Mouse (Mus musculus): ENCODE results near the gene Irf2bpl.

The Irf2bpl gene

DNA sequence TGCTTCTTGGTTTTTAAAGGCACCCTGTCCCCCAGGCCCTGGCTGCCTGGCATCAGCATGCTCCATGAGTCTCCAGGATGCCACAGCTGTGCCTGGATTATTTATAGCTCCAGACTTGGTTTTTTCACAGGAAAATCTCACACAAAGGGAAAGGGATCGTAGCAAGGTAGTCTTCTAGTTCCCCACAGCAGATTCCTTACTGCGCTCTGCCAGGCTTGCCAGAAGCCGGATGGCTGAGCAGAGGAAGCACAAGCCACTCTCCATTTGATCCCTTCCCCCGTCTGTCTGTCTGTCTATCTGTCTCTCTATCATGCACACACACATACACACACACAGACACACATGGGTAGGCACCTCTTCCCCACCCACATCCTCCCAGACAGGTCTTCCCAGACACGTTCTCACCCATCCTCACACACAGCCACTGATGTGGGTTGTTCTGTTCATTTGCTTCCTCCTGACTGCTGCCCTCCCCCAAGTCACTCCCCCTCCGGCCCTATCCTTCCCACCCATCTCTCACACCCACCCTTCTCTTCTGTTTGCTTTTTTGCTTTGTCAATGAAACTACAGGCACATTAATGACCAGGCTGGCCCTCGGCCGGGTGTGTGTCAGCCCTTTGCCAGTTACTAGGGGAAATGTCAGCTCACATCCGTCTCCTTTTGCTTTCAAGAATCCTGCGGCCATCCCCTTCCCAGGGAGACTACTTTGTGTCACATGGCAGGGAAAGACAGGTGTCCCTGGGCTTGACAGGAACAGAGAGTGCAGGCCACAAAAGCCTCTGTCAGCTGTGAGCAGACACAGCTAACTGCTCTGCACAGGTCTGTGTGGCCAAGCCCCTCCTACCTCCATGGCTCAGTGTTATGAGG, 24.4 kb downstream of the Irf2bpl start:
- DNase-seq (ENCODE audit: low read depth): peak; percentile 82

DNA sequence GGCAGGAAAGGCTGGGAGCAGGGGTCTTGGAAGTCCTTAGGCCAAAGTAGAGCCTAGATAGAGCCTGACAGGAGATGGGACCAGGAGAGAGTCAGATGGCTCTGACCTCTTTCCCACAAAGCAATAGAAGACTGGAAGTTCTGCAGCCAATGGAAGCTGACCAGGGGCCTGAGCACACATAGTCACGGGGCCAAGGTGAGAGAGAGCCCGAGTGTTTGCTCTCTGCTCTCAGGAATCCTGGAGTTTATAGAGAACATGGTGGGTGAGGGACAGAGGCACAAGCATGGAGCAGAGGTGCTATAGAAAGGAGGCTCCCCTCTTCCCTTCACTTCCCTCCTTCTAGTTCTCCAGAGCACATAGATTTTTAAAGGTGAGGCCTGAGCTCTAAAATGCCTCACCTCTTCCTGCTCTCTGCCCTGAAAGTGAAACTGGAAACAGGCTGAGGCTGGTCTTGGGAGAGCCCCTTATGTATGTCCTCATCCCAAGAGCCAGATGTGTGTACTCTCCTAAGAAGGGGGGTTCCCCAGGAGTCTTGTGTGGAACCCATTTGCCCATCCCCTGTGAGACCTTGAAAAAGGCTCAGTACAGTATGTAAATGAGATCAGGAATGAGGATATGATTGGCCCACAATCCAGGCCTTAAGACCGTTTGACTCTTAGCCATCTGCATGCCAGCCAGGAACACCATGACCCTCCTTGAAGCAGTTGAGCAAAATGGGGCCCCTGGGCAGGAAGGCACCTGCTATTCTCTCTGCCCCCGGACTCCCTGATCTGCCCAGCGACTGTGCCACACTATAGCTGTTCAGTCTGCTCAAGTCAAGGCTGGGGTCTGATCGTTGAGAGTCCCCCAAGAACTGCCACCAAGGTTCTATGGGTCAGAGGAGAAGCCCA, 25.4 kb downstream of the Irf2bpl start:
- DNase-seq (ENCODE audit: low read depth): peak; percentile 46

DNA sequence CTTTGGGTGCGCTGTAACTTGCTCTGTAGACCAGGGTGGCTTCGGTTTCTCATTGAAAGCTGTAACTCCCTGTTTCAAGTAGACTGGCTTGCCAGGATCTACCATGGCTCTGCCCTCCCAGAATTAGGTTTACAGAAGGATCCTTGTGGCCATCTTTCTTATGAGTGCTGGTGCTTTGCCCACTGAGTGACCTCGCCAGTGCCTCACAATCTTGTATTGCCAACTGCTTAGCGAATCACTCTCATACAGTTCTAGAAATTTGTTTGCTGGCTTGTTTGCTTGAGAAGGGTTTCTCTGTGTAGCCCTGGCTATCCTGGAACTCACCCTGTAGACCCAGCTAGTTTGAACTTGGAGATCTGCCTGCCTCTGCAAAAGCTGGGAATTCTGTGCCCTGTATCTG, 26.1 kb downstream of the Irf2bpl start:
- no peak for DNase-seq (ENCODE audit: low read depth)

DNA sequence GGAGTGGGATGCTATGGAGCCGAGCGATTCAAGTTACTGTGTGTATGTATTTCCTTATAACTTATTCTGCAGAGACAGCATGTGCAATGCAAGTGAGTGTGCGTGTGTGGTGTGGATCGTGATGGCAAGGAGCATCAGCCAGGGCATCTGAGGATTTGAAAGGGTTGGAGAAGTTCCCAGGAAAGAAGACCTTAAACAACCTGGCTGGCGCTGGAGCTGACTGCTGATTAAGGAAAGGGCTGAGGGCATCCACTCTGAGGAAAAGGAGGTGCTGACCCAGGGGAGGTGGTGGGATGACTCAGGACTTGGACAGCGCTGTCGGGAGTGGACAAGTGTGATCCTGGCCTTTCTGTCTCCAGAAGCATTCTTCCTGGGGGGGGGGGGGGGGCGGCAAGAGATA, 27.3 kb downstream of the Irf2bpl start:
- no peak for DNase-seq (ENCODE audit: low read depth)

DNA sequence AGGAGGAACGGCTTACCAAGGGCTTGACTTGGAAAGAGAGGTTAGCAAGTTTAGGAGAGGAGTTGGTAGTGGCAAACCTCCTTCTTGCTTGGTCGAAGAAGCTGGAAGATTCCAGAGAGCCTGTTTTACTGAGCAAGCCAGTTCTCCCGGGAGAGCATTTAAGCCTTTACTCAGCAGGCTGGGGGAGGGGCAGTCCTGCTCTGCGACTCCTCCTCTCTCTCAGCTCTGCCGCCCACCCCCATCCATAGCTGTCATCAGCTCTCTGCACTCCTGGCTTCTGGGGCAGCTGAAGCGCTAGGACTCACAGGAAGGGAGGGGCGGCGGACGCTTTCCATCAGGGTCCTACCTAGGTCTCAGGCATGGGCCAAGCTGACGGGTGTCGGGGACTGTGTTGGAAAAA, 28.9 kb downstream of the Irf2bpl start:
- DNase-seq (ENCODE audit: low read depth): no peak

DNA sequence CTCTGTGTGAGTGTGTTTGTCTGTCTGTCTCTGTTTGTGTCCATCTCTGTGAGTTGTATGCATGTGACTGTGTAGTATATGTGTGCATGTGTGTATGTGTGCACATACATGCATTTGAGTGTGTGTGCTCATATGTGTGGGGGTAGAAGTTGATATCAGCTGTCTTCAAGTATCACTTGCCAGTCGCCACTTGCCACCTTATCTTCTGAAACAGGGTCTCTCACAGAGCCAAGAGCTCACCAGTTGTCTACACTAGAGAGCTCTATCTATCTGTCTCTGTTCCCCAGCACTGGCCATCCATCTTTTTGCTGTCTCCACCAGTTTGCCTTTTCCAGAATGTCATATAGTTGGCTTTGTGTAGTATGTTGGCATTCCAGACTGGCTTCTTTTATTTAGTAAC, 31.1 kb downstream of the Irf2bpl start:
- no peak for DNase-seq (ENCODE audit: low read depth)

DNA sequence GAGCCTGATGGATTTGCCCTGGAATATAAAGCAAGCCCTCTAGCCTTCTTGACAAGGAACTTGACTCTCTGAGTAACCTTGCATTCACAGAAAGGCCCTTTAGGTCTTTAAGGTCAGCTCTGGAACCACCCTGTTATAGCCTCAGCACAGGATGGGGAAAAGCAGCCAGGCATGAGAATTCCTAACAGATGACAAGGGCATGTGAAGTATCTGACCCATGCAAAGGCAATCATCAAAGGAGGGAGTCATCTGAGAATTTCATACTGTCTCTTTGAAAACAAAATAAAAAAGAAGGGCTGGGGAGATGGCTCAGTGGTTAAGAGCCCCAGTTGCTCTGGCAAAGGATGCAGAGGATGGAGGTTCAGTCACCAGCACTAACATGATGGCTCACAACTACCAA, 33.3 kb downstream of the Irf2bpl start:
- no peak for DNase-seq (ENCODE audit: low read depth)

DNA sequence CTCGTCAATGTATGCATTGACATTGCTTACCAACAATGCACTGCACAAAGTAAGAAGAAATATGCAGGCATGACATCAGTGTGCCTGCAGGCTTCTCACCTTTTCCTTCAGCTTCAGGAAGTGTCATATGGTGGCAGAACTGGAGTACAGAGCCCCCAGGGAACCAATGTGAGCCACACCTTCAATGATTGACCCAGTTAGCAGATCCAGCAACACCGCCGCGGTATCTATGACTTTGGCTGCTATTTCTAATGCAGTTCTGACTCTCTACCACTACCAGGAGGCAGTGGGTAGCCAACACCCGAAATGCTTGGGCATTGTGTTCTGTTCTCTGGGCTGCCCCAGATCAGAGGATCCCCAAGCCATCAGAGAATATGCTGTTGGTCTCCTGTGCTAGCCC, 33.9 kb downstream of the Irf2bpl start:
- no peak for DNase-seq (ENCODE audit: low read depth)

DNA sequence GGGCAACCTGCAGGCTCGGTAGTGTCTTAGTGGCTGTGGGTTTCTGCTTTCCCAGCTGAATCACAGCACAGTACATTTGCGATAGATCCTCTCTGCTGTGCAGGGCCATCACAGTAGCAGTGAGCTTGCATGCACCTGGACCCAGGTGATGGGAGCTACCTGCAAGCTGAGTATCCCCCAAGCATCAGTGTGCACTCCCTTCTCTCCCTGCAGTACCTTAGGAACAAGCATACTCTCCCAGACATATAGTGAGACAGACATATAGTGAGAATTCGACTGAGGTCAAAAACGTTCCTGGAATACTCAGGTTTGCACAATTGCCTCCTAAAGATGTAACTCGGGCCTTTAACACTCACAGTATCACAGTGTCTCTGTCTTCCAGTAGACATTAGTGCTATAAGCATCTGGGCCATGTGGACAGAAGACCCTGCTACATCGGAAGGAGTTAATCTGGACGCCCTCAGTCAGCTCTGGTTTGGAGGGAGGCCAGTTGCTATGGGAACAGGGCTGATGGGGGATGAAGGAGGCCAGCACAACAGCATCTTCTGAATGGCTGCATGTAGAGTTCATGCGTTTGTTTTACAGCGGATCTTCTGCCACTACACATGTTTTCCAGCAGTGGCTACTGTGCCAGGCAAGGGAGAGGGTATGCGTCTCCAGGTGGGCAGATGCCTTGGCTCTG, 34.5 kb downstream of the Irf2bpl start:
- DNase-seq (ENCODE audit: low read depth): no peak

DNA sequence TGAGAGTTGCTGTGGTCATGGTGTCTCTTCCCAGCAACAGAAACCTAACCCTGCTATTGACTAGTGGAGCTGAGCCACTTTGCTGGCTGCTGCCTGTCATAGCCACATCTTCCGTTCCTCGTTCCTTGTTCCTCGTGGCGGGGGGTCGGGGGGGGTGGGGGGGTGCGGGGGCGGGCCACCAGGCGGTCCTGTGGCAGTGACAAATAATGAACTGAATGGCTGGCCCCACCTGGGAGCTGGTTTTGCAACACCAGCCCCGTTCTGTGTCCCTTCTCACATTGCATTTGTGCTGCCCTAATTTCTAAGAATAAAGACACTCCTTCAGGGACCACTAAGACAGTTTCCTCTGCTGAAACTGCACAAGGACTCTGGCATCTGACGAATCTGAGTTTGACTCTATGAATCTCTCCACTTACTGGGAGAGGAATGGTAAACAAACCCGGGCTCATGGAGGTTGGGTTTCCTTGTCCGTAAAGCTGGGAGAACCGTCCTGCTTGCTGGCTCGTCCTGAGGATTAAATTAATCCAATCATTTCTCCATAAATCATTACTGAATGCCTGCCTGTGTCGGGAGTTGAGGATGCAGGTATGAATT, 41.6 kb downstream of the Irf2bpl start:
- no peak for DNase-seq (ENCODE audit: low read depth)

DNA sequence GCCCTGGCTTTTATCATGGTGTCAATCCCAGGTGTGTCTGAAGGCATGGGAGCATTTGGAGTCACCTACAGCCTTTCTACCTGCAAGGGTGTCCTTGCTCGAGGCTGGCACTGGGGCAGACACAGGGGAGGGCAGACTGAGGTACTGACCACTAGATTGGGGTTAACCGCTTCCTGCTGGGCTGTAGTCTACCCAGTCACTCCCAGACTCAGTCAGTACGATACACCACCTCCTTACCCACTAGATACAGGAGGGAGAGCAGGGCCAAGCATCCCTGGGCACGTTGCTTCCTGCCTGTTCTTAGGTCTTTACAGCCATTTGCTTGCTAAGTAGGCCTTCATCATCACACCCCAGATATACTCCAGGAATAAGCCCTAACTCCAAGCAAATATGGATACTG, 44.1 kb downstream of the Irf2bpl start:
- no peak for DNase-seq (ENCODE audit: low read depth)

DNA sequence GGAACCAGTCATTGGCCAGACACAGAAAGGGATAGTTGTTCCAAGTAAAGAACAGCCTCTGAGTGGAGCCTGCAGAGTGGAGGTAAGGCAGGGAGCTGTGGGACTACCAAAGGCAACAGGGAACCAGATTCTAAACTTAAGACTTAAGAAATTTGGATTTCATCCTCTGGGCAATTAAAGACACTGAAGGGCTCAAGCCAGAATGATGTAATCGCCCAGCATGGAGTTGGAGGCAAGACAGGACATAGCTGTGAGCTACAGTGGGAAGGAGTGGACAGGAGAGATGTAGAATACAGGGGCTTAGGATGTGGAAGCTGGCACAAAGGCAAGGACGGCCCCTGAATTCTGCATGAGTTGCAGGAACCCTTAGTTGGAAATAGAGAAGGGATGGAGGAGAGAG, 46.4 kb downstream of the Irf2bpl start:
- no peak for DNase-seq (ENCODE audit: low read depth)

DNA sequence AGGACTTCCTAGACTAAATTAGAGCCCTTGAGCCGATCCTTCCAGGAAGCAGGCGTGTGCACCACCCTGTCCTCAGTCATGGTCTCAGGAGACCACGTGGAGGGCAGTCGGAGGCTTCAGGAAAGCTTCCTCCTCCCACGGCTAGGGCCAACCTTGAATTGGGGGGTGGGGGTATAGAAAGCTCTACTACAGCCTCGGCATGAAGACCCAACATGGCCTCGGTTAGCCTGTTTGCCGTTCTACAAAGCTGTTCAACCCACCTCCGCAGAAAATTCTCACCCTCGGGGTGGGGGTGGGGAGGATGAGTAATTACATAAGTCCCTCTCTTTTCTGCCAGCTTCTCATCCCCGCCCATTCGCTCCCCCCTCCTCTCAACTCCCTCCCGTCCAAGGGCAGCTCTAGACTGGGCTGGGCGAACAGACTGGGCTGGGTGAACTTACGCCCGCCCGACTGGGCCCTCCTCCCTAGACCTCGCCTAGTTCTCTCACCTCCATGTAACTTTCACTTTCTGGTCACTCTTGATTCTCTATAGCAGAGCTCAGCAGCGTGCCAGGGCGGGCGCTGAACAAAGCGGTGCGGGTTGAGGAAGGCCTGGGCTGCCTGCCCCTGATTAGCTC, 48.1 kb downstream of the Irf2bpl start:
- peak; percentile 89 for DNase-seq (ENCODE audit: low read depth)

DNA sequence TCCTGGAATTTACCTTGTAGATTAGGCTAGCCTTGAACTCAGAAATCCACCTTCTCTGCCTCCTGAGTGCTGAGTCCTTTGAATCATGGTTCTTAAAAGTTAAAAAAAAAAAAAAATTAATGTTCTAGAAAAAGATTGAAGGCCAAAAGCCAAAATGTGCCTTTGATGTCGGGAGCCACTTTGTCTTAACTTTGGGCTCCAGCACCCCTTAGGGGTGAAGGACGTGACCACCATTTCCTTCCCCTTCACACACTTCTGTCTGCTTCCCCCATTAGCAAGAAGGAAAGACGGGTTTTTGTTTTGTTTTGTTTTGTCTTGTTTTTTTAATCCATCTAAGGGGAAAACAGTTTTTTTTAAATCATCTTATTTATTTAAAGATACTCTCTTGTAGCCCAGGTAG, 48.7 kb downstream of the Irf2bpl start:
- peak; percentile 58 for DNase-seq (ENCODE audit: low read depth)

DNA sequence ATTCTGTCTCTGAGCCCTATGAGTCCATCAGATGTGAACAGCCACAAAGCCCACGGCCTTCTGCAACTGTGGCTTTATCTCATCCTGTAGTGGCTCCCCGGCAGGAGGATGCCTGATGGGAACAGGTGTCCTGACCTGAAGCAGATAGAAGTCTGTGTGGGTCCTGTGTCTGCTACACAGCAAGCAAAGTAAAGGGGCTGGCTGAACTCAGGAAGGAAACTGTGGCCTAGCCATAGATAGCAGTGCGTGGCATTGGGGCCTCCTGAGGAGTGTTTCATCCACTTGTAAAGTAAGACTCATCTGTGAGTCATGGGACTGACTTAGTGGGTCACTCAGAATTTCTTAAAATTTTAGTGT, 50.2 kb downstream of the Irf2bpl start:
- DNase-seq (ENCODE audit: low read depth): peak; percentile 85

DNA sequence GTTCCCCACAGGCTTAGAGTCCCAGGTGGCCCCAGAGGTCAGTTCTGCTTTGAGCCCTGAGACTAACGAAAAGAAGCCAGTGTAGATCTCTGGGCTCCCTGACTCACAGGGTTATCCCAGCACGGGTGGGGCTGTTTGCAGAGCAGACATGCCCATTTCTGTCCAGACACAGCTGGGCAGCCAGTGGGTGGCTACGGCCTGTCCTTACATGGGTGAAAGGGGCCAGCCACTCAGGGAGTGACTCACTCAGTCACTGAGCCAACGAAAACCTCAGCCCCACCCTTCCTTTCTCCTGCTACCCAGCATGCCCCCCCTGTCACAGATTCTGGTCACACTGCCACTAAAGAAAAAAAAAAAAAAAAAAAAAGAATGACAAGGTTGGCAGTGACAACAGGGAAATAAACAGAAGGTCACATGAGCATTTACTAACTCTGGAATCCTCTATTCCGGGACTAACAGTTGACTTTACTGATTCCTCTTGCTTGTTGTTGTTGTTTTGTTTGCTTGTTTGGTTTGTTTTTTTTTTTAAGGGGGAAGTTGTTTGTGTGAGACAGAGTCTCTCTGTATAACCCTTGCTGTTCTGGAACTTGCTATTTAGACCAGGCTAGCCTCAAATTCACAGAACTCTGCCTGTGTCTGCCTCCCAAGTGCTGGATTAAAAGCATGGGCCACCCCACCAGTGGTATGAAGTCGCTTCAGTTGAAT, 50.7 kb downstream of the Irf2bpl start:
- DNase-seq (ENCODE audit: low read depth): peak; percentile 86

DNA sequence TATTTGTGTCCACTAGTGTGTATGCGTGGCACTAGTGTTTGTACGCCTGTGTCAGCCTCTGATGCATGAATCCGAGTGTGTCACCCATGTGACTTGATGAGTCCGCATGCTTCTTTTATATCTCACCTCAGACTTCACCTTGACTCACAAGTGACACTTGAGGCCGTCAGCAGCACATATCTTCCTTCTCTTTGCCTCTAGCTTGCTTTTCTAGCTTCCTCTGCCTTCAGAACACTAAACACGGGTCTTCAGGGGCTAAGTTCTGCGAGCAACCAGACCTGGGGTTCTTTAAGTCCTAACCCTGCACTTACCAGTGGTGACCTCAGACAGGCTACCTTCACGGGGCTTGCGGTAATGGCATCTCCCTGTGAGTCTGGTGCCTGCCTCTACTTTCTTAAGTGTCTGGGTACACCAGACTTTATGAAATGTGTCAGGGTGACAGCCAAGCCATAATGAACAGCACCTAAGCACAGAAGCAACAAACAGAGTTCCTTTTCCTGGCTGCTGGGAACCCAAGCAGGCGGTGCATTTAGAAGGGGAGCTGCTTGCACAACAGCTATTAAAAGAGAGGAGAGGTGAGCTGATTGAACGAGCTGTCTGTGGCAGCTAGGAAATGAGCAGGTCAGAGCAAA, 51.9 kb downstream of the Irf2bpl start:
- peak; percentile 74 for DNase-seq (ENCODE audit: low read depth)

DNA sequence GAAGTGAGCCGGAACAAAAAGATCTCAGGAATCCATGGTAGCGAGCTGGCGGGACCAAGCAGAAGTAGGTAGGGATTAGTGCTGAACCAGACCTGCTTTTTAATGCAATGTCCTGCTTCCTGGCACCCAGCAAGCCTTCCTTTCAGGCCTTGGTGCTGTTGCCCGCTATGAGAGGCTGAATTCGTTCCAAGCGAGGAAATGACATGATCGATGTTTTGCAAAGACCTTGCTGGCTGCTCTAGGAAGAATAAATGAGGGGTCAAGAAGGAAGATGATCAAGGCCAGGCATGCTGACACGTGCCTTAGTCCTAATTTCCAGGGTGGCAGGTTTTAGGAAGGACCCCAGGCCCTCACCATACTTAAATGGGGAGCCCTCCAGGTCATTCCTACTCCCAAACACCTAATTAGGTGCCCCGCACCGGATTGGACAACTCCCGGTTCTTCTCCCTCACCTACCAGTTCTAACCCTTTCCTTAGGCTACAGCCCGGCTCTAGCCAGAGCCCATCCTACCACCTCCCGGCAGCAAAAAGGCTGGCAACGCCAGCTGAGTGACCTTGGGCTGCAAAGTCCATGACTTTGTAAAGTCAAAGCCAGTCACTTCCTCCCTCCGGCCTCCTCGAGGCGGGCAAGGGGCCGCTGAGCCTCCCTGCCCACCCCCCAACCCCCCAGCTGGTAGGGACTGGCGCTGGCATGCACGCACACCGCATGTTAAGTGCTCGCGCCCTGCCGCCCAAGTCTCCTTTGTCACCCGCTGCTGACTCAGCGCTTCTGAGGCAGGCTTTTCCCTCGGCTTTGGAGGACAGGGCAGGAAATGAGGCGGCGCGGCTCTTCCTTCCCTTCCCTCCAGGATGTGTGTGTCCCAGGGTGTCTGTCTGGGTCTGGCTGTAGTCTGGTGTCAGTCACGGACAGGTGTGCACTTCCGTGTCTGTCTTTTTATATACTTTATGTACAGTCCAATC, 52.7 kb downstream of the Irf2bpl start:
- DNase-seq (ENCODE audit: low read depth): no peak
